Mouse (Mus musculus): ENCODE data around the gene 4921507P07Rik. TPM values are rescaled to one million over a fixed set of nuclear protein-coding genes. Genes with fewer than 3 reads are reported as not detected.

The 4921507P07Rik gene
- polyA plus RNA-seq, 1 experiment from 2014 or later: 0.51 TPM

DNA sequence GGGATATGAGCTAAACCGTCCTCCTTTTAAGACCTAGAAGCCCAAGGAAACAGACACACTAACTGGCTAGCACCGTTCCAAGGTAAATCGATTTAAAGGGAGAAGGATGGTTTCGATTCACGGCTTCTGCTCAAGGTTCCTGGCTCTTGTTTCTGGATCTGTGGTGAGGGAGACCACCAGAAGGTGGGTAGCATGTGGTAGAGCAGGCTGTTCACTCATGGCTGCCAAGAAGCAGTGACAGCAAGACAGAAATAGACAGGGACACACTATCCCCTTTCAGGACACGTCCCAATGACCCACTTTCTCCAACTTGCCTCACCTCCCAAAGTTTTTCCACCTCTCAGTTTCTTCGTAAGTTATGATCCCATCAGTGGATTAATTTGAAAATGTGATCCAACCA is 46.6 kb downstream of the 4921507P07Rik start:
- peaks cover 4% of the 10 kb centered on the region; the same call in 1 of the 2 replicates for H3K4me1 ChIP-seq
- WGBS: 85% methylated on average over 7 of the region's 7 CpGs

GRCm38 (mm10) chr6:50549051-50549450 is 47.4 kb downstream of the 4921507P07Rik start:
- Histone ChIP-seq H3K4me3 (no peak overlapping the region), H3K9me3 (replicated peaks) (no peaks in the 10 kb centered on the region), H3K27ac (no peak overlapping the region), H3K27me3 (ENCODE audit: low read depth, poor library complexity, severe bottlenecking) (no peaks in the 10 kb centered on the region), H3K36me3 (no peaks in the 10 kb centered on the region), H3K4me1 (peaks cover 4% of the 10 kb centered on the region; the same call in 1 of the 2 replicates)
- WGBS: 87% methylated on average over 5 of the region's 5 CpGs
- DNase-seq (ENCODE audit: low spot score): no peak

More for the DNA sequence above, 46.6 kb downstream of the 4921507P07Rik start:
- H3K9me3 ChIP-seq (replicated peaks): no peaks in the 10 kb centered on the region
- H3K27me3 ChIP-seq (ENCODE audit: low read depth, poor library complexity, severe bottlenecking): no peaks in the 10 kb centered on the region
- H3K4me3 ChIP-seq: no peak overlapping the region
- H3K36me3 ChIP-seq: no peaks in the 10 kb centered on the region
- no peak for DNase-seq (ENCODE audit: low spot score)
- H3K27ac ChIP-seq: no peak overlapping the region

- no peaks in the 10 kb centered on the region for H3K27me3 ChIP-seq (ENCODE audit: low read depth, poor library complexity, severe bottlenecking)
- no peaks in the 10 kb centered on the region for H3K36me3 ChIP-seq
- H3K4me1 ChIP-seq: peaks cover 4% of the 10 kb centered on the region; the same call in 1 of the 2 replicates
- H3K27ac ChIP-seq: no peak overlapping the region
- 32% methylated on average over 10 of the region's 10 CpGs for WGBS
- peak; percentile 56 for DNase-seq (ENCODE audit: low spot score)
- no peaks in the 10 kb centered on the region for H3K9me3 ChIP-seq (replicated peaks)
- H3K4me3 ChIP-seq: no peak overlapping the region
Measured at GRCm38 (mm10) chr6:50545412-50546043, 50.9 kb downstream of the 4921507P07Rik start.

- H3K36me3 ChIP-seq: no peaks in the 10 kb centered on the region
- peaks cover 4% of the 10 kb centered on the region; the same call in 1 of the 2 replicates for H3K4me1 ChIP-seq
- no peak overlapping the region for H3K27ac ChIP-seq
- 90% methylated on average over 1 of the region's 1 CpGs for WGBS
- H3K9me3 ChIP-seq (replicated peaks): no peaks in the 10 kb centered on the region
- DNase-seq (ENCODE audit: low spot score): no peak
- no peak overlapping the region for H3K4me3 ChIP-seq
- H3K27me3 ChIP-seq (ENCODE audit: low read depth, poor library complexity, severe bottlenecking): no peaks in the 10 kb centered on the region
Measured at GRCm38 (mm10) chr6:50542535-50542934, 53.9 kb downstream of the 4921507P07Rik start.

DNA sequence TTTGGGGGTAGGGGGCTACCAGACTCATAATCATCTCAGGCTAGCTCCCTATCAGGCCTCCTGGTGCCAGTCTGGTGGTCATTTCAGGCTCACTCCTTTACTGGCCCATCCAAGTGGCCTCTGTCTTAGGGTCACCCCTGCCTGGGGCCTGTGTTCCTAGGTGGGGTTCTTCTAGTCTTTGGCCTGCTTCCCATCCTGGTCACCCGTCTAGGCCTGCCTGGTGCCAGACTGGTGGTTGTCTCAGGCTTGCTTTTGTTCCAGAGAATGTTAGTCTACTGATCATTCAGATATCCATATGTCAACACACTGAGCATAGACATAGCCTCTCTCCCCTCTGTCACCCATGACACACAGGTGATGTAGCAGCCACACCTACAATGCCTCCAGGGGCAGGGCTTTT is 56.8 kb downstream of the 4921507P07Rik start:
- no peak for DNase-seq (ENCODE audit: low spot score)
- no peaks in the 10 kb centered on the region for H3K9me3 ChIP-seq (replicated peaks)

DNA sequence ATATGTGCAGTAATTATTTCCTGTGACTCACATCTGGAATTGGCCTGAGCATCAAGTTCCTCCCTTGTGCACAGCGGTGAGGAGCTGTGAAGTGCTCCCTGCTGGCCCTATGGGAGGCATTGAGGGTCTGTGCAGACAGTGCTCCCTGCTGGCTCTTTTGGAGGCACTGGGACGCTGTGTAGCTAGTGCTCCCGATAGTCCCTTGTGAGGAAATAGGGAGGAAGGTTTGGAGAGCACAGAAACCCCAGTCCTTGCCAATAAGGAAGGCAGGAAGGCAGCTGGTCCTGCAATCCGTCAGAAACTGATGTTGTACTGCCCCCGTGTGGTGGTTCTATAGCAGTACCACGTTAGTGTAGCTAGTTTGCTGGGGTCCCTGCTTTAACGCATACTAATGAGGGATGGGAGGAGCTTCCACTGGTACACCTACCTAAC is 60.0 kb downstream of the 4921507P07Rik start:
- Histone ChIP-seq H3K4me1 (peaks cover 14% of the 10 kb centered on the region), H3K9me3 (replicated peaks) (no peaks in the 10 kb centered on the region), H3K4me3 (no peak overlapping the region), H3K27me3 (ENCODE audit: low read depth, poor library complexity, severe bottlenecking) (no peaks in the 10 kb centered on the region), H3K27ac (no peak overlapping the region; the same call in 1 of the 2 replicates), H3K36me3 (no peaks in the 10 kb centered on the region)
- 9% methylated on average over 7 of the region's 7 CpGs for WGBS
- DNase-seq (ENCODE audit: low spot score): peak; percentile 89

More for the DNA sequence above, 56.8 kb downstream of the 4921507P07Rik start:
- Histone ChIP-seq H3K4me1 (peaks cover 10% of the 10 kb centered on the region), H3K27ac (no peak overlapping the region), H3K36me3 (no peaks in the 10 kb centered on the region), H3K27me3 (ENCODE audit: low read depth, poor library complexity, severe bottlenecking) (no peaks in the 10 kb centered on the region), H3K4me3 (no peak overlapping the region)
- WGBS: 88% methylated on average over 1 of the region's 1 CpGs

DNA sequence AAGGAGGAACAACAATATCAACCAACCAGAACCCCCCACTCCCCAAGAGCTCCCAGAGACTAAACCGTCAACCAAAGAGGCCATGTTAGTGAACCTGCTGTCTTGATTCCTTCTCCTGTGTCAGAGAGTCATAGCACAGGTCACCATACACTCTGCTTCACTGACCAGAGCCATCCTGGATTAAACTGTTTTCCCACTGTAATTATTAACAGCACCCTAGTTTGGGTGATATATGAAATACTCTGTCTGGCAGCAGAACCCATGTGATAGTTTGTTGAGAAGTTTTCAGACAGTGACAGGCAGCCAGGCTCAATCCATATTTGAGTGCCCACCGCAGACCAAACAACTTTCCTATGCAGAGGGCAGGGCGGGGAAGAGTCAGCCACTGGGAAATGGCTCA is 61.1 kb downstream of the 4921507P07Rik start:
- H3K36me3 ChIP-seq: no peaks in the 10 kb centered on the region
- H3K4me1 ChIP-seq: peaks cover 24% of the 10 kb centered on the region
- no peak overlapping the region for H3K27ac ChIP-seq
- no peaks in the 10 kb centered on the region for H3K27me3 ChIP-seq (ENCODE audit: low read depth, poor library complexity, severe bottlenecking)
- H3K4me3 ChIP-seq: no peak overlapping the region
- 92% methylated on average over 3 of the region's 3 CpGs for WGBS
- no peaks in the 10 kb centered on the region for H3K9me3 ChIP-seq (replicated peaks)
- no peak for DNase-seq (ENCODE audit: low spot score)

GRCm38 (mm10) chr6:50531920-50532319 is 64.5 kb downstream of the 4921507P07Rik start:
- 83% methylated on average over 8 of the region's 8 CpGs for WGBS
- Histone ChIP-seq H3K4me1 (peaks cover 28% of the 10 kb centered on the region), H3K9me3 (replicated peaks) (no peaks in the 10 kb centered on the region), H3K4me3 (no peak overlapping the region), H3K36me3 (no peaks in the 10 kb centered on the region), H3K27ac (no peak overlapping the region), H3K27me3 (ENCODE audit: low read depth, poor library complexity, severe bottlenecking) (no peaks in the 10 kb centered on the region)
- DNase-seq (ENCODE audit: low spot score): no peak

DNA sequence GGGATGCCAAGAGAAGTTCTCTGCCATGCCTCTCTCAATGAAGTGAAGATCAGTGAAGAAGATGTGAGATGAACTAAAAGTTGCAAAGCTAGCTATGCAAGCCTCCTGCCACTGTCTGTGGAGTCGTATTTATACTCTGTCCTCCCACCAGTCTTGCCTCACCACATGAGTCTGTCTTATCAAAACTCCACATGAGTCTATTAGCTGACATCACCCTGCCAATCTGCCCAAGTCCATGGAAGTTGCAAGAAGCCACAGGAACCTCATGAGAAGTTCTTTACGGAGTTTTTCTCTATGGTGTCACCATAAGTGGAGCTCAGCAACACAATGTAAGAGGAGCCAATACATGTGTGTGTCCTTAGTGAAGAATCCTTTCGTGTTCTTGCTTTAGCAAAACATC is 65.4 kb downstream of the 4921507P07Rik start:
- WGBS: 80% methylated on average over 3 of the region's 3 CpGs
- Histone ChIP-seq H3K27ac (no peak overlapping the region), H3K4me3 (no peak overlapping the region), H3K36me3 (no peaks in the 10 kb centered on the region), H3K4me1 (peaks cover 21% of the 10 kb centered on the region), H3K27me3 (ENCODE audit: low read depth, poor library complexity, severe bottlenecking) (no peaks in the 10 kb centered on the region), H3K9me3 (replicated peaks) (no peaks in the 10 kb centered on the region)
- no peak for DNase-seq (ENCODE audit: low spot score)

GRCm38 (mm10) chr6:50529194-50529593 is 67.2 kb downstream of the 4921507P07Rik start:
- no peaks in the 10 kb centered on the region for H3K9me3 ChIP-seq (replicated peaks)

GRCm38 (mm10) chr6:50527416-50527815 is 69.0 kb downstream of the 4921507P07Rik start:
- no peaks in the 10 kb centered on the region for H3K27me3 ChIP-seq (ENCODE audit: low read depth, poor library complexity, severe bottlenecking)
- 77% methylated on average over 9 of the region's 9 CpGs for WGBS
- H3K36me3 ChIP-seq: no peaks in the 10 kb centered on the region
- H3K9me3 ChIP-seq (replicated peaks): no peaks in the 10 kb centered on the region
- no peak overlapping the region for H3K4me3 ChIP-seq
- no peak for DNase-seq (ENCODE audit: low spot score)
- H3K4me1 ChIP-seq: peaks cover 18% of the 10 kb centered on the region
- no peak overlapping the region for H3K27ac ChIP-seq

More at GRCm38 (mm10) chr6:50529194-50529593, 67.2 kb downstream of the 4921507P07Rik start:
- no peak overlapping the region for H3K27ac ChIP-seq
- H3K27me3 ChIP-seq (ENCODE audit: low read depth, poor library complexity, severe bottlenecking): no peaks in the 10 kb centered on the region
- 91% methylated on average over 11 of the region's 11 CpGs for WGBS
- H3K36me3 ChIP-seq: no peaks in the 10 kb centered on the region
- no peak overlapping the region for H3K4me3 ChIP-seq
- H3K4me1 ChIP-seq: peaks cover 18% of the 10 kb centered on the region
- DNase-seq (ENCODE audit: low spot score): no peak

DNA sequence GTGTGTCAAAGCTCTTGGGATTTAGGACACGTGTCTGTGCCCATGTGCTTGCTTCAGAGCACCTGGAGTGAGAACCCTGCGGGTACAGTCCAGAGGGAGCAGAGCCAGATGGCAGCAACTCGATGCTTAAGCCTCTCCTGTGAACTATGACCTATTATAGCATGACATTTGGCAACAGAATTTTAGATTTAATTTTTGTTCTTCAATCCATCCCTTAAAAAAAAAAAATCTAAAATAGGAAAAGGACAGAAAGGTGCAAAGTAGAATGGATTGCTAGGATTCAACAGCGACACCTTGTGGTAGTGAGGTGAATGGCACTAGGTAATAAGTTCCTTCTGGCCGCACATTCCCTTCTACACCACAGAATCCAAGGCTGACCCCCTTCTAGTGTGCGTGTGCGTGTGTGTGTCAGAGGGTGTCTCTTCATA is 69.8 kb downstream of the 4921507P07Rik start:
- Histone ChIP-seq H3K27ac (no peak overlapping the region), H3K36me3 (no peaks in the 10 kb centered on the region), H3K27me3 (ENCODE audit: low read depth, poor library complexity, severe bottlenecking) (no peaks in the 10 kb centered on the region), H3K4me1 (peaks cover 14% of the 10 kb centered on the region), H3K4me3 (no peak overlapping the region), H3K9me3 (replicated peaks) (no peaks in the 10 kb centered on the region)
- WGBS: 35% methylated on average over 7 of the region's 7 CpGs
- peak; percentile 71 for DNase-seq (ENCODE audit: low spot score)

- H3K9me3 ChIP-seq (replicated peaks): no peaks in the 10 kb centered on the region
- DNase-seq (ENCODE audit: low spot score): no peak
- no peaks in the 10 kb centered on the region for H3K36me3 ChIP-seq
- no peak overlapping the region for H3K27ac ChIP-seq
- H3K27me3 ChIP-seq (ENCODE audit: low read depth, poor library complexity, severe bottlenecking): no peaks in the 10 kb centered on the region
- WGBS: 87% methylated on average over 8 of the region's 8 CpGs
- peaks cover 8% of the 10 kb centered on the region; the same call in 1 of the 2 replicates for H3K4me1 ChIP-seq
- H3K4me3 ChIP-seq: no peak overlapping the region
Measured at GRCm38 (mm10) chr6:50525846-50526245, 70.6 kb downstream of the 4921507P07Rik start.
